Mouse (Mus musculus) urinary bladder, postnatal 36 days (tissue): ENCODE results near the gene Vmn1r126.
"Not testable (repeated sequence)": the region's sequence is repeated elsewhere in the genome, so short reads cannot be mapped to it uniquely, and the experiment has no call there.

ENCODE experiments used
- DNase-seq, 2 experiments: peaks; one replicate each; pipeline ENCODE4 v3.0.0; 2022; ENCODE audit warnings: low spot score in 2 of 2, mixed read lengths in 1 of 2

Gene Vmn1r126

DNA sequence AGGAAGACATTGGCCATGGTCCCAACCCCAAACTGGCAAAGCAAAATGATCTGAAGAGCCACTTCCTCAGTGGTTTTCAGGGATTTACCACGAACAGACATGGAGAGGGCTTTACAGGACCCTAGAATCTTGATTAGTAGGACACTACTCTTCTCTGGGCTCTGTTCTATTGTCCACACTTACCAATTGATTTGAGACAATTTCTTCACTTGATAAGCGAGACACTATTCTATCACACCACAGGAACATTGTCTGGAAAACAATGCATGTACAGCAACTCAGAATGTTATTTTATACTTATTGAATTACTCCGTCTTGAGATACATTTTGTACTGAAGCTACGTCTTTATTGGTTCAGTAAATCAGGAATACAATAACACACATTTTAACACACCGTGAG, at the start of gene Vmn1r126:
TSS of gene Vmn1r126 (minus strand) at position 101 of the 400 bp plus-strand sequence.
- not testable (repeated sequence) for DNase-seq

DNA sequence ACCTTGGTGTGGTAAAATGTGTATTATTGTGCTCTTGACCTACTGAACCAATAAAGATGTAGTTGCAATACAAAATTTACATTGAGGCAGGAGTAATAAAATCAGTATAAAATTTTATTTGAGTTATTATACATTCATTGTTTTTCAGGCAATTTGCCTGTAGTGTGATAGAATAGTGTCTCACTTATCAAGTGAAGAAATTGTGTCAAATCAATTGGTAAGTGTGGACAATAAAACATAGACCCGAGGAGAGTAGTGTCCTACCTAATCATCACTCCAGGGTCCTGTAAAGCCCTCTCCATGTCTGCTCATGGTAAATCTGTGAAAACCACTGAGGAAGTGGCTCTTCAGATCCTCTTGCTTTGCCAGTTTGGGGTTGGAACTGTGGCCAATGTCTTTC, 47.8 kb upstream of the Vmn1r126 start, which contains the start of gene Vmn1r128:
TSS of gene Vmn1r128 (plus strand) at position 301 of the 400 bp plus-strand sequence.
- DNase-seq, result not testable (repeated sequence)

DNA sequence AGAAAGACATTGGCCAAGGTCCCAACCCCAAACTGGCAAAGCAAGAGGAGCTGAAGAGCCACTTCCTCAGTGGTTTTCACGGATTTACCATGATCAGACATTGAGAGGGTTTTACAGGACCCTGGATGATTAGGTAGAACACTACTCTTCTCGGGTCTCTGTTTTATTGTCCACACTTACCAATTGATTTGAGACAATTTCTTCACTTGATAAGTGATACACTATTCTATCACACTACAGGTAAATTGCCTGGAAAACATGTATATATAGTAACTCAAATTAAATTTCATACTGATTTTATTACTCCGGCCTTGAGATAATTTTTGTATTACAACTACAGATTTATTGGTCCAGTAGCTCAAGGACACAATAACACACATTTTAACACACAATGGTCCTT, 18.5 kb upstream of the Vmn1r126 start, which contains the start of gene Vmn1r127:
TSS of gene Vmn1r127 (minus strand) at position 101 of the 400 bp plus-strand sequence.
- DNase-seq, result not testable (repeated sequence)

DNA sequence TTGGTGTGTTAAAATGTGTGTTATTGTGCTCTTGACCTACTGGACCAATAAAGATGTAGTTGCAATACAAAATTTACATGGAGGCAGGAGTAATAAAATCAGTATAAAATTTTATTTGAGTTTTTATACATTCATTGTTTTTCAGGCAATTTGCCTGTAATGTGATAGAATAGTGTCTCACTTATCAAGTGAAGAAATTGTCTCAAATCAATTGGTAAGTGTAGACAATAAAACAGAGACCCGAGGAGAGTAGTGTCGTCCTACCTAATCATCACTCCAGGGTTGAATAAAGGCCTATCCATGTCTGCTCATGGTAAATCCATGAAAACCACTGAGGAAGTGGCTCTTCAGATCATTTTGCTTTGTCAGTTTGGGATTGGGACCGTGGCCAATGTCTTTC, 29.4 kb downstream of the Vmn1r126 start, which contains the start of gene Vmn1r125:
TSS of gene Vmn1r125 (plus strand) at position 301 of the 400 bp plus-strand sequence.
- DNase-seq, result not testable (repeated sequence)

DNA sequence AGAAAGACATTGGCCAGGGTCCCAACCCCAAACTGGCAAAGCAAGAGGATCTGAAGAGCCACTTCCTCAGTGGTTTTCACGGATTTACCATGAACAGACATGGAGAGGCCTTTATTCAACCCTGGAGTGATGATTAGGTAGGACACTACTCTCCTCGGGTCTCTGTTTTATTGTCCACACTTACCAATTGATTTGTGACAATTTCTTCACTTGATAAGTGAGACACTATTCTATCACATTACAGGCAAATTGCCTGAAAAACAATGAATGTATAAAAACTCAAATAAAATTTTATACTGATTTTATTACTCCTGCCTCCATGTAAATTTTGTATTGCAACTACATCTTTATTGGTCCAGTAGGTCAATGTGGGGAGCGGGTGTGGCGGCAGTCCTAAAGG, 40.8 kb downstream of the Vmn1r126 start, which contains the start of gene Vmn1r124:
TSS of gene Vmn1r124 (minus strand) at position 101 of the 400 bp plus-strand sequence.
- not testable (repeated sequence) for DNase-seq
